ENCODE assay signal across 8 mouse cellular contexts in genomic region chr17:71475705-71476089, GRCm38 (mm10). TPM values are rescaled to one million over a fixed set of nuclear protein-coding genes. Genes with fewer than 3 reads are reported as not detected.
DNase-seq lines count a peak whose midpoint lies in the region; ATAC-seq and TF ChIP-seq lines count a peak whose summit lies in the region.

No protein-coding gene starts in this region.

- peak; percentile 39 to 41 for DNase-seq in gastrocnemius, adult 8-10 months (ENCODE audit: low spot score in 2 of 2)
- no peak for DNase-seq in gastrocnemius, postnatal 10 days
- no peak for DNase-seq in heart, embryonic 10.5 days (ENCODE audit: low spot score)
- peak; percentile 81 for DNase-seq in kidney, postnatal 0 days (ENCODE audit: low spot score)
- DNase-seq in liver, adult 2 months (ENCODE audit: extremely low read depth, low read depth, low spot score), result peak; percentile 15
- DNase-seq in stomach, postnatal 0 days (ENCODE audit: low spot score), result no peak

- H3K27ac ChIP-seq in heart, embryonic 10.5 days, result peak overlapping the region; percentile 97
- peak overlapping the region; percentile 97 for H3K27ac ChIP-seq in kidney, postnatal 0 days
- peak overlapping the region; percentile 25 for H3K27ac ChIP-seq in liver, adult 2 months (replicated peaks; ENCODE audit: insufficient read depth, low read depth, low read length)
- H3K27ac ChIP-seq in stomach, postnatal 0 days (replicated peaks), result peak overlapping the region; percentile 98

- TF ChIP-seq EP300 in stomach, postnatal 0 days (optimal IDR thresholded peaks at IDR 0.05), result no peak

- H3K9ac ChIP-seq in kidney, postnatal 0 days (ENCODE audit: low read depth, low read length), result peak overlapping the region; percentile 78
- peak overlapping the region; percentile 79 for H3K9ac ChIP-seq in liver, adult 2 months (ENCODE audit: low read depth, low read length)
- H3K9ac ChIP-seq in stomach, postnatal 0 days (ENCODE audit: low read length), result peak overlapping the region; percentile 95

- TF ChIP-seq CTCF in kidney, postnatal 0 days (IDR thresholded peaks at IDR 0.05; ENCODE audit: low read depth), result no peak
- no peak for TF ChIP-seq CTCF in liver, adult 2 months (IDR thresholded peaks at IDR 0.05; ENCODE audit: low read depth, low read length)
- TF ChIP-seq CTCF in stomach, postnatal 0 days (IDR thresholded peaks at IDR 0.05; ENCODE audit: low read depth), result no peak

- WGBS in heart, embryonic 10.5 days, result under 1% methylated on average over 31 of the region's 31 CpGs
- under 1% methylated on average over 31 of the region's 31 CpGs for WGBS in kidney, postnatal 0 days
- 1% methylated on average over 31 of the region's 31 CpGs for WGBS in liver, adult 2 months
- under 1% methylated on average over 30 of the region's 31 CpGs for WGBS in stomach, postnatal 0 days

- H3K36me3 ChIP-seq in heart, embryonic 10.5 days, result 0 out of 2 replicates have a peak, but pooled peaks cover 2% of the 10 kb centered on the region
- no peaks in the 10 kb centered on the region for H3K36me3 ChIP-seq in kidney, postnatal 0 days (ENCODE audit: insufficient read depth, low read length)
- H3K36me3 ChIP-seq in liver, adult 2 months (ENCODE audit: control insufficient read depth, insufficient read depth, low read length), result no peaks in the 10 kb centered on the region
- H3K36me3 ChIP-seq in stomach, postnatal 0 days (ENCODE audit: control insufficient read depth, insufficient read depth, low read length), result no peaks in the 10 kb centered on the region

- H3K79me2 ChIP-seq in liver, adult 2 months (ENCODE audit: control insufficient read depth, insufficient read depth, low read length), result peaks cover 19% of the 10 kb centered on the region; the same call in 1 of the 2 replicates

- H3K27me3 ChIP-seq in heart, embryonic 10.5 days (ENCODE audit: insufficient read depth, poor library complexity, severe bottlenecking), result no peaks in the 10 kb centered on the region
- no peaks in the 10 kb centered on the region for H3K27me3 ChIP-seq in kidney, postnatal 0 days (ENCODE audit: insufficient read depth, low read length)
- H3K27me3 ChIP-seq in liver, adult 2 months (ENCODE audit: control insufficient read depth, insufficient read depth, low read length), result no peaks in the 10 kb centered on the region
- no peaks in the 10 kb centered on the region for H3K27me3 ChIP-seq in stomach, postnatal 0 days (ENCODE audit: control insufficient read depth, insufficient read depth, low read length)

- no peak for TF ChIP-seq POLR2A in liver, adult 2 months (IDR thresholded peaks at IDR 0.05; ENCODE audit: extremely low read depth, insufficient read depth, low read length)

- peak; percentile 38 for ATAC-seq in common myeloid progenitor, adult 5-6 weeks (replicated peaks; ENCODE audit: low read depth, poor library complexity, severe bottlenecking)
- peak; percentile 77 for ATAC-seq in kidney, postnatal 0 days (replicated peaks; ENCODE audit: low FRiP score, low read depth)
- peak; percentile 33; the same call in 1 of the 2 replicates for ATAC-seq in monocyte, adult 5-6 weeks (replicated peaks; ENCODE audit: insufficient number of reproducible peaks, low FRiP score, low TSS enrichment, poor library complexity, severe bottlenecking)
- peak; percentile 62 for ATAC-seq in stomach, postnatal 0 days (ENCODE audit: low FRiP score, low TSS enrichment)

- peak overlapping the region; percentile 67 for H3K4me2 ChIP-seq in kidney, postnatal 0 days (ENCODE audit: low read length)
- peak overlapping the region; percentile 93 for H3K4me2 ChIP-seq in stomach, postnatal 0 days (replicated peaks; ENCODE audit: low read depth)

- no peaks in the 10 kb centered on the region for H3K9me3 ChIP-seq in heart, embryonic 10.5 days
- no peaks in the 10 kb centered on the region for H3K9me3 ChIP-seq in kidney, postnatal 0 days (replicated peaks; ENCODE audit: low read length)
- no peaks in the 10 kb centered on the region for H3K9me3 ChIP-seq in stomach, postnatal 0 days (ENCODE audit: control insufficient read depth, low read length)

- H3K4me1 ChIP-seq in heart, embryonic 10.5 days, result peaks cover 8% of the 10 kb centered on the region; the same call in 1 of the 2 replicates
- H3K4me1 ChIP-seq in kidney, postnatal 0 days (replicated peaks; ENCODE audit: insufficient read depth, low read length), result peaks cover 9% of the 10 kb centered on the region; the same call in 1 of the 2 replicates
- H3K4me1 ChIP-seq in liver, adult 2 months (ENCODE audit: control insufficient read depth, insufficient read depth, low read length), result peaks cover 6% of the 10 kb centered on the region
- 0 out of 2 replicates have a peak, but pooled peaks cover 2% of the 10 kb centered on the region for H3K4me1 ChIP-seq in stomach, postnatal 0 days (replicated peaks; ENCODE audit: control insufficient read depth, insufficient read depth)

- peak overlapping the region; percentile 96 for H3K4me3 ChIP-seq in heart, embryonic 10.5 days
- H3K4me3 ChIP-seq in kidney, postnatal 0 days (replicated peaks; ENCODE audit: low read depth, low read length), result peak overlapping the region; percentile 83
- H3K4me3 ChIP-seq in liver, adult 2 months (ENCODE audit: insufficient read depth, low read depth, low read length), result peak overlapping the region; percentile 64
- peak overlapping the region; percentile 67 for H3K4me3 ChIP-seq in stomach, postnatal 0 days (ENCODE audit: low read depth, low read length)

RNA-seq across cellular contexts. Expression of gene Smchd1, which starts 0.6 kb away (rescaled TPM):
- total RNA-seq in gastrocnemius, adult 8-10 months (2022), result 1 to 10 TPM; 6.9 to 9.0 (median 8.2) TPM
- total RNA-seq in gastrocnemius, postnatal 10 days (2021), result 10 to 100 TPM; 16.5 to 21.5 TPM
- 215 and 225 TPM in 2 replicates for total RNA-seq in common myeloid progenitor, adult 5-6 weeks (2017)
- 46.8 and 62.3 TPM in 2 replicates for polyA plus RNA-seq in heart, embryonic 10.5 days (2016; fragmentation: Nextera tagmentation; extraction: Ambion mirVana)
- polyA plus RNA-seq in kidney, postnatal 0 days (2015; fragmentation: Nextera tagmentation; extraction: Ambion mirVana), result 47.0 and 53.3 TPM in 2 replicates
- 16.0 and 17.1 TPM in 2 replicates for total RNA-seq in liver, adult 2 months (2014; rRNA removed)
- 1.8 and 2.5 TPM in 2 replicates for polyA plus RNA-seq in liver, adult 2 months (2012; rRNA removed)
- 196 to 255 TPM (median 202 TPM) in 3 replicates for total RNA-seq in monocyte, adult 5-6 weeks (2017)
- polyA plus RNA-seq in stomach, postnatal 0 days (2015; fragmentation: Nextera tagmentation; extraction: Ambion mirVana), result 21.5 and 22.6 TPM in 2 replicates

RNA-seq across cellular contexts. Expression of gene Gm4707, which starts 16.0 kb away (rescaled TPM):
- total RNA-seq in gastrocnemius, adult 8-10 months (2022), result 1 to 10 TPM in 1 of 4 experiments, under 1 TPM in 2, not detected in 1; 0.27 to 1.2 (median 0.86) TPM
- total RNA-seq in gastrocnemius, postnatal 10 days (2021), result 1 to 10 TPM in 1 of 2 experiments, under 1 TPM in 1; 0.63 to 1.3 TPM
- total RNA-seq in common myeloid progenitor, adult 5-6 weeks (2017), result 3.0 and 6.5 TPM in 2 replicates
- 3.8 TPM in 2 replicates for polyA plus RNA-seq in heart, embryonic 10.5 days (2016; fragmentation: Nextera tagmentation; extraction: Ambion mirVana)
- 0.80 TPM in 2 replicates for polyA plus RNA-seq in kidney, postnatal 0 days (2015; fragmentation: Nextera tagmentation; extraction: Ambion mirVana)
- total RNA-seq in liver, adult 2 months (2014; rRNA removed), result 0.92 and 1.1 TPM in 2 replicates
- 0.07 TPM in 1 of 2 replicates, not detected in the other for polyA plus RNA-seq in liver, adult 2 months (2012; rRNA removed)
- 11.7 to 54.1 TPM (median 17.0 TPM) in 3 replicates for total RNA-seq in monocyte, adult 5-6 weeks (2017)
- polyA plus RNA-seq in stomach, postnatal 0 days (2015; fragmentation: Nextera tagmentation; extraction: Ambion mirVana), result 0.46 and 0.98 TPM in 2 replicates

RNA-seq across cellular contexts. Expression of gene Ndc80, which starts 51.0 kb away (rescaled TPM):
- total RNA-seq in gastrocnemius, adult 8-10 months (2022), result not detected
- total RNA-seq in gastrocnemius, postnatal 10 days (2021), result 1 to 10 TPM; 5.2 to 5.7 TPM
- 90.5 and 91.4 TPM in 2 replicates for total RNA-seq in common myeloid progenitor, adult 5-6 weeks (2017)
- 46.3 and 49.0 TPM in 2 replicates for polyA plus RNA-seq in heart, embryonic 10.5 days (2016; fragmentation: Nextera tagmentation; extraction: Ambion mirVana)
- 21.5 and 26.3 TPM in 2 replicates for polyA plus RNA-seq in kidney, postnatal 0 days (2015; fragmentation: Nextera tagmentation; extraction: Ambion mirVana)
- total RNA-seq in liver, adult 2 months (2014; rRNA removed), result 0.34 and 0.46 TPM in 2 replicates
- polyA plus RNA-seq in liver, adult 2 months (2012; rRNA removed), result not detected in 2 replicates
- 27.2 to 27.7 TPM (median 27.3 TPM) in 3 replicates for total RNA-seq in monocyte, adult 5-6 weeks (2017)
- 9.6 and 11.3 TPM in 2 replicates for polyA plus RNA-seq in stomach, postnatal 0 days (2015; fragmentation: Nextera tagmentation; extraction: Ambion mirVana)

Comparison
In these comparisons a context has a peak if more than half of its experiments do, and no peak if none do; other contexts are left out.
1. DNase-seq: peak in gastrocnemius, adult 8-10 months (2 of 2), kidney, postnatal 0 days (single experiment) and liver, adult 2 months (single experiment); none in gastrocnemius, postnatal 10 days (single experiment), heart, embryonic 10.5 days (single experiment) and stomach, postnatal 0 days (single experiment).
2. H3K27ac ChIP-seq: peak in every context shown above with its lines; median percentile 98 in stomach, postnatal 0 days; 97 in heart, embryonic 10.5 days; 97 in kidney, postnatal 0 days; 25 in liver, adult 2 months.
3. Peak in every context shown above with its lines, with median percentiles within 50 percentile points of each other: ATAC-seq, H3K4me3 ChIP-seq and H3K9ac ChIP-seq.